Mouse (Mus musculus): ENCODE data around the gene Zfp663. TPM values are rescaled to one million over a fixed set of nuclear protein-coding genes. Genes with fewer than 3 reads are reported as not detected.

The Zfp663 gene
- polyA plus RNA-seq, 1 experiment from 2014 or later: 0.60 TPM

DNA sequence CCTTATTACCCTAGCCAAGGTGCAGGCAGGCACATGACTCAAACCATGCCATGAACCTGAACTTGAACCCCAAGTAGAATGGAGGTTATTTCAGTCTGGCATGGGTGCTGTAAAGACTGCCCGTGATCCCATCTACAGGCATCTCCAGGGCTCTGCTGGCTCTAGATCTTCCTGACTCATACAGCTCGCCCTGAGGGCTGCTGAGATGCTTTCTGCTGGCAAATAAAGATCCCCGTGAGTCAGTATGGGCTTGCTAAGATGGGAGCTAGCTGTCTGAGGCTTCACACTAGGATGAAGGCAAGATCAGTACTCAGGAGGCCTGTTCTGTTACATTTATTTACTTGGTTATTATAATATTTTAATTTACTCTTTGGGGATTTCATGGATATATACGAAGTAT lies 23.6 kb upstream of the Zfp663 start:
- no peak for DNase-seq (ENCODE audit: low spot score)
- Histone ChIP-seq H3K4me1 (peaks cover 14% of the 10 kb centered on the region; the same call in 1 of the 2 replicates), H3K4me3 (no peak overlapping the region), H3K9me3 (no peaks in the 10 kb centered on the region), H3K36me3 (no peaks in the 10 kb centered on the region), H3K27me3 (ENCODE audit: insufficient read depth, poor library complexity, severe bottlenecking) (no peaks in the 10 kb centered on the region), H3K27ac (no peak overlapping the region)
- 82% methylated on average over 4 of the region's 4 CpGs for WGBS

DNA sequence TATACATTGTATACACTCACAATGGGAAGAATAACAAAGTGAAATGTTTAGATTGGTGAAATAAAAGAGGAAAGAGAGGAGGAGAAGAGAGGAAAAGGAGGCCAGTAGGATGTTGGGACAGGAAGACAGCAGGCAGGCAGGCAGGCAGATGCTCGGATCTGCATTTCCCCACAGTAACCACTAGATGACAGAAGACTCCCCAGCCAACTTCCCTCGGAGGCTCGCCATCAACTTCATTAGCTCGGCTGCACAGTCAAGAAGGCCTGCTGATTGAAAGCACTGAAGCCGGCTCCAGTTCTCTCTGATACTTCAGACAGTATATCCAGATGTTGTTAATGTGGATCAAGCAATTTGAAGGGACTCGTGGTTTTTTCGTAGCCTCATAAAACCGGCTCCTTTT lies 23.0 kb upstream of the Zfp663 start:
- DNase-seq (ENCODE audit: low spot score): no peak
- WGBS: 19% methylated on average over 8 of the region's 8 CpGs

DNA sequence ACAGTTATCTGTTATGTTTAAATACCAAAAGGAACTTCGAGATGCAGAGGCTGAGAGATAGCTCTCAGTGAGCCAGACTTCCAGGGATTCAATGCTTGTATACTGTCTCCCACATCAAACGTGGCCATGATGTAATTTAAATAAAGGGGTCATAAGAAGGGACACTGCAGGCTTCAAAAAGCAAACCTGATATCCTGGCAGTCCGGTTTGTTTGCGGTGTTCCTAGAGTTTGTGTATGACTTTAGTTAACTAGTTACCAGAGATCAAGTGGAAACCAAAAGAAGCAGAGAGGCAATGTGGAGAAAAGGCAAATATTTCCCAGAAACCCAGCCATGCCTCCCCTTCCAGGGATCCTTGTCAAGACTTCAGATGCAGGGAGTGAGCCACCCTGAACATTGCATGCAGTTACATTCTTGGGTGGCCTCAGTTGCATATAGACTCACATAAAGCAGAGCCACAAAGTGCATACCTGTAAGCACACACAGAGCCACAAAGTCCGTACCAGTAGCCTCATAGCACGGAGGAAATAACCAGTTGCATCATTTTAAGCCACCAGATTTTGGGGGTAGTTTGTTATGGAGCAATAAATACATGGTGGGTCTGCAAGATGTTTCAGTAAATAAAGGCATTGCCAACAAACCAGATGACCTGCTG lies 20.9 kb upstream of the Zfp663 start:
- no peaks in the 10 kb centered on the region for H3K27me3 ChIP-seq (ENCODE audit: insufficient read depth, poor library complexity, severe bottlenecking)
- no peak overlapping the region for H3K27ac ChIP-seq
- H3K4me3 ChIP-seq: no peak overlapping the region
- no peak for DNase-seq (ENCODE audit: low spot score)
- H3K9me3 ChIP-seq: no peaks in the 10 kb centered on the region
- H3K36me3 ChIP-seq: peaks cover 25% of the 10 kb centered on the region
- 80% methylated on average over 6 of the region's 6 CpGs for WGBS
- H3K4me1 ChIP-seq: peaks cover 21% of the 10 kb centered on the region

More for the DNA sequence above, 23.0 kb upstream of the Zfp663 start:
- Histone ChIP-seq H3K4me3 (no peak overlapping the region), H3K4me1 (peaks cover 14% of the 10 kb centered on the region), H3K36me3 (peaks cover 4% of the 10 kb centered on the region), H3K9me3 (no peaks in the 10 kb centered on the region), H3K27me3 (ENCODE audit: insufficient read depth, poor library complexity, severe bottlenecking) (no peaks in the 10 kb centered on the region), H3K27ac (no peak overlapping the region)

DNA sequence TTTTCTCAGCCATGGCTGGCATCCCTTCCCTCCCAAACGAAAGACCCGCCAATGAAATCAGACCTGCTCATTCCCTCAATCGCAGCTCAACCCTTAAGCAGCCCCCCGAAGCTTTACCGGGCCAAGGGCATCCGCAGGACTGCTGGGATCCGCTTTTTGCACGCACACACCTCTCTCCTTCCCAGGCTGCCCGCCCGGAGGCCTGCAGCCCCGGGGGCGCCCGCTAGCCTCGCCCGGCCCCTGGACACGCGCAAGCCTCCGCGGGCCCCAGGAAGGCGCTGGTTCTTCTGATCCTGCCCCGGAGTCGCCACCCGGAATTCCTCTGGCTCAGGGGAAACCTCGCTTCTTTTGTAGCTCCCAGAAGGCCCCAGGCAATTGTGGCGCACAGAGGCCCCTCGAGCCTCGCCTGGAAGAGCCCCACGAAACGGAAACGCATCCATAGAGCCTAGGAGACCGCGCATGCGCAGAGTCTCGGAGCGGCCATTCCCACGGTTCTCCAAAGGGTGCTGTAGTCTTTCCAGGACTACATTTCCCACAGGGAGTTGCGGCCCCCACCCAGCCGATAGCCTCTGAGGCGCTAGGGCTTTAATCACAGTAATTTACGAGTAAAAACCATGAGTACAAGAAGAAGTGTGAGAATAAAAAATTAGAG lies 19.4 kb upstream of the Zfp663 start, which contains the start of gene Zfp334:
Gene Zfp334, minus strand, starts transcription at position 416 of the 652 bp plus-strand sequence.
- H3K36me3 ChIP-seq: peaks cover 40% of the 10 kb centered on the region
- H3K9me3 ChIP-seq: no peaks in the 10 kb centered on the region
- H3K27me3 ChIP-seq (ENCODE audit: insufficient read depth, poor library complexity, severe bottlenecking): no peaks in the 10 kb centered on the region
- peaks cover 21% of the 10 kb centered on the region for H3K4me1 ChIP-seq
- peak within 1 kb of the TSS; percentile 90 for H3K4me3 ChIP-seq
- peak; percentile 97 for DNase-seq (ENCODE audit: low spot score)
- under 1% methylated on average over 40 of the region's 40 CpGs for WGBS
- peak within 1 kb of the TSS; percentile 98 for H3K27ac ChIP-seq

DNA sequence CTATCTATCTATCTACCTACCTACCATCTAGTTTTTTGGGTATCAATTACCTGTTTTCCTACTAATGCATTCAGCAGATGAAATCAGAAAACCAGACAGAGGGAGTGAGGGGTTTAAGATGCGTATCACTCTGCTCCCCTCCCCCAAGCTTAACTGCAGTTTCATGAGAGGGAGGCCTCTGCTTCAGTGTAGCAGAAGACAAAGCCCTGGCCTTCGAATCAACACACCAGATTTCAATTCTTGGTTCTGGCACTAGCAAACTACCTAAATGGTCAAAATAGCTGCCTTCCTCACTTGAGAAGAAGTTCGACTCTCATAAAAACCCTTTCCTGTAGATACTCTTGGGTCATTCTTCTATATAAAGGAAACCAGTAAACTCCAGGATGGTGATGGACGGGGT lies 18.8 kb upstream of the Zfp663 start:
- Histone ChIP-seq H3K9me3 (no peaks in the 10 kb centered on the region), H3K27ac (peak overlapping the region; percentile 98), H3K4me3 (peak overlapping the region; percentile 90), H3K4me1 (peaks cover 21% of the 10 kb centered on the region), H3K36me3 (peaks cover 46% of the 10 kb centered on the region), H3K27me3 (ENCODE audit: insufficient read depth, poor library complexity, severe bottlenecking) (no peaks in the 10 kb centered on the region)
- no peak for DNase-seq (ENCODE audit: low spot score)
- WGBS: 13% methylated on average over 4 of the region's 4 CpGs

DNA sequence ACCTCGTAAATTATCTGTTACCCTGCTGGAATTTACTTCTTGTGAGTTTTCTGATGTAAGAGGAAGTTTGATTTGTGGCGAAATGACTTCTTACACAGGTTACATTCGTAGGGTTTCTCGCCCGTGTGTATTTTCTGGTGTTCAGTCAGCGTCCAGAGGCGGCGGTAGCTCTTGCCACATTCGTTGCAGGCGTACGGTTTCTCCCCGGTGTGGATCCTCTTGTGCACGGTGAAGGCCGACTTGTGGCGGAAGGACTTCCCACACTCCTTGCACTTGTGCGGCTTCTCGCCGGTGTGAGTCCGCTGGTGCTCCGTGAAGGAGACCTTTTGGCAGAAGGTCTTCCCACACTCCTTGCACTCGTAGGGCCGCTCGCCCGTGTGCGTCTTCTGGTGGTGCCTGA lies 11.5 kb upstream of the Zfp663 start:
- H3K4me1 ChIP-seq: peaks cover 13% of the 10 kb centered on the region; the same call in 1 of the 2 replicates
- peaks cover 14% of the 10 kb centered on the region for H3K9me3 ChIP-seq
- H3K36me3 ChIP-seq: peaks cover 93% of the 10 kb centered on the region
- no peak for DNase-seq (ENCODE audit: low spot score)
- 94% methylated on average over 25 of the region's 25 CpGs for WGBS
- H3K4me3 ChIP-seq: no peak overlapping the region
- no peaks in the 10 kb centered on the region for H3K27me3 ChIP-seq (ENCODE audit: insufficient read depth, poor library complexity, severe bottlenecking)
- H3K27ac ChIP-seq: no peak overlapping the region

DNA sequence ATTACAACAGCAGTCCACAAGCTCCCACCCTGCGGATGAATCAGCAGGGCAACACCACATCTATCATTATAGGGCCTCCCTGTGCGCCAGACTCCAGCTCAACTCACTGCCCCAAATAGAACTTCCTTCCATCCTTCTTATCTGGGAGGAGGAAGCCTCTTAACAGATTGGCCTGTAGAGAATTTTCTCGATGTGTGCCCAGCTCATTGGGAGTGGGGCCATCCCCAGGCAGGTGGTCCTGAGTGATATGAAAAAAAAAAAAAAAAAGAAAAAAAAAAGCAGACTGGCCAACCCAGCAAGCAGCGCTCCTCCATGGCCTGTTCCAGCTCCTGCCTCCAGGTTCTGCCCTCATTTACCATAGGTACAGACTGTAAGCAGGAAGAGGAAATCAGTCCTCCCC lies 7.5 kb upstream of the Zfp663 start:
- Histone ChIP-seq H3K9me3 (peaks cover 10% of the 10 kb centered on the region), H3K36me3 (peaks cover 59% of the 10 kb centered on the region), H3K27ac (no peak overlapping the region), H3K27me3 (ENCODE audit: insufficient read depth, poor library complexity, severe bottlenecking) (no peaks in the 10 kb centered on the region), H3K4me3 (no peak overlapping the region), H3K4me1 (peaks cover 15% of the 10 kb centered on the region; the same call in 1 of the 2 replicates)
- WGBS: 39% methylated on average over 4 of the region's 4 CpGs
- no peak for DNase-seq (ENCODE audit: low spot score)

DNA sequence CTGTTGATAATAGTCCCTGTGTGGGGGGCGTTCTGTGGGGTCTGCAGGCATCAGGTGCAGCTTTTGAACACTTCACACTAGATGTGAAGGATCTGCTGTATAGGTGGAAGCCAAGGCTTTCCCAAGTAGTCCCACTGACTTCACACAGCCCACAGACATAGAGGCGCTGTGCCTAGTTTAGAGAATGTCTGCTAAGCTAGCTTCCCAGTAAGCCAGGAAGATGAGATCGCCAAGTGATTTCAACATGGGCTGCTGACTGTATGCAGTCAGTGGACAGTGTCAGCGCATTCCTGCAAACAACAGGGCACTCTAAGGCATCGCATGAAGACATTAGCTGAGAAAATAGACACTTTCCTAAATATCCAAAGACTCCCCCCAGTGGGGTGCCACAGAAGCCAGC lies 6.9 kb upstream of the Zfp663 start:
- WGBS: 72% methylated on average over 5 of the region's 5 CpGs
- Histone ChIP-seq H3K4me3 (no peak overlapping the region), H3K27me3 (ENCODE audit: insufficient read depth, poor library complexity, severe bottlenecking) (no peaks in the 10 kb centered on the region), H3K36me3 (peaks cover 54% of the 10 kb centered on the region), H3K27ac (no peak overlapping the region; the same call in 1 of the 2 replicates), H3K4me1 (peaks cover 15% of the 10 kb centered on the region; the same call in 1 of the 2 replicates), H3K9me3 (peaks cover 4% of the 10 kb centered on the region)
- DNase-seq (ENCODE audit: low spot score): no peak

DNA sequence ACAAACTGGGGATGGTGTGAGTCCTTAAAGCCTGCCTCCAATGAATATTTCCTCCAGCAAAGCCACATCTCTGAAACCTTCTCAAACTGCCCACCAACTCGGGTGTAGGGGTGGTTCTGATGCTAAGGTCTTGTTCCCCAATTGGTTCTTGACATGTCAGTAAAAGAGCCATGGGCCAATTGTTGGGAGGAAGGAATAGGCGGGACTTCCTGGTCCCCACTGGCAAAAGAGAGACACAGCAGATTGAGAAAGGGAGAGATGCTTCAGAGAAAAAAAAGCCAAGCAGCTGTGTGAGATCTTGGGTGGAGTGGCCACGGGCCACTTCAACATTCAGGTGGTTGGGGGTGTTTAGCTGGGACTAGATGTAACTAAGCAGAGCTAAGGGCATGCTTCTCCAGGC lies 2.5 kb upstream of the Zfp663 start:
- H3K27ac ChIP-seq: no peak overlapping the region
- 0 out of 2 replicates have a peak overlapping the region, but pooled peaks have one; percentile 12 for H3K4me3 ChIP-seq
- H3K27me3 ChIP-seq (ENCODE audit: insufficient read depth, poor library complexity, severe bottlenecking): peaks cover 35% of the 10 kb centered on the region
- no peaks in the 10 kb centered on the region for H3K9me3 ChIP-seq
- peaks cover 31% of the 10 kb centered on the region for H3K4me1 ChIP-seq
- DNase-seq (ENCODE audit: low spot score): no peak
- peaks cover 12% of the 10 kb centered on the region for H3K36me3 ChIP-seq
- 26% methylated on average over 3 of the region's 3 CpGs for WGBS

DNA sequence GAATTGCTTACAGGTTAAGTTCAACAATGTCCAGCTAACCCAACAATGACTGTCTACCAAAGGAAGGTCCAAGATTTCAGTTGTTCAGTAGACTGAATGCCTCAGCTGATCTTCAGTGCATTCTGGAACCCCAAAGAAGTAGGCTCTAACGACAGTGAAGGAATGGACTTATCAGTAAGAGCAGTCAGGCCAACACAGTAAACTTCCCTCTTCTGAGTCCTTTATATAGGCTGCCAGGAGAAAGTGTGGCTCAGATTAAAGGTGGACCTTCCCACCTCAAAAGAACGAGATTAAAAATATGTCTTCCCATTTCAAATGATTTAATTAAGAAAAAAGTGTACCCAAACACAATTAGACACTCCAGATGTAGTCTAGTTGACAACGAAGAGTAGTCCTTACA lies 1.8 kb upstream of the Zfp663 start:
- no peak for DNase-seq (ENCODE audit: low spot score)
- peaks cover 42% of the 10 kb centered on the region for H3K27me3 ChIP-seq (ENCODE audit: insufficient read depth, poor library complexity, severe bottlenecking)
- WGBS: 72% methylated on average over 3 of the region's 3 CpGs

DNA sequence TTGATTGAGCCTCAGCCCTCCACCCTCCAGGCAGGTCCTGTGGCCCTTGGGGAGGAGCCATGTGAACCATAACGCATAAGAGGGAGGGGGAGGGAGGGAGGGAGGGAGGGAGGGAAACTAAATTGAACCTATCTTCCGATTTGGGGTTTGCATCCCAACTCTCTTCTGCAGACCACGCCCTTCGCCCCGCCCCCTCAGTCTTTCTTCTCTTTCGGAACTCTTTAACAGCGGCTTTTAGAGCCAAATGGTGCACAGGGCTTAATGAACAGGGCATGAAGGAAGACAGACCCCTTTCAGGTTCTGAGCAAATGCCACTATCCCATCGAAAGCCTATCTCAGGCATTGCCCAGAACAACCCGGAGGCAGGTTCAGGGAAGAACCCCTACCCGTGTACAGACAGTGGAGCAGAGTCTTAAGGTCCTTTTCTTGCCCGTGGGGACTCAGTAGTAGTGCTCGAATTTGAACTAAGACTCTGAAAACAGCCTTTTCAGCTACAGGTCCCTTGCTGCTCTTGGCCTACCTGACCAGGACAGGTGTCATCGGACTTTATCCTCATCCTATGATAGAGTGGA lies 575 bp downstream of the Zfp663 start:
- WGBS: 4% methylated on average over 13 of the region's 13 CpGs
- Histone ChIP-seq H3K36me3 (no peaks in the 10 kb centered on the region), H3K27me3 (ENCODE audit: insufficient read depth, poor library complexity, severe bottlenecking) (peaks cover 53% of the 10 kb centered on the region), H3K9me3 (no peaks in the 10 kb centered on the region), H3K4me1 (peaks cover 28% of the 10 kb centered on the region), H3K27ac (0 out of 2 replicates have a peak overlapping the region, but pooled peaks have one; percentile 44), H3K4me3 (peak overlapping the region; percentile 46)
- DNase-seq (ENCODE audit: low spot score): no peak

More for the DNA sequence above, 1.8 kb upstream of the Zfp663 start:
- Histone ChIP-seq H3K27ac (no peak overlapping the region), H3K9me3 (no peaks in the 10 kb centered on the region), H3K4me3 (no peak overlapping the region), H3K4me1 (peaks cover 25% of the 10 kb centered on the region), H3K36me3 (peaks cover 10% of the 10 kb centered on the region)

DNA sequence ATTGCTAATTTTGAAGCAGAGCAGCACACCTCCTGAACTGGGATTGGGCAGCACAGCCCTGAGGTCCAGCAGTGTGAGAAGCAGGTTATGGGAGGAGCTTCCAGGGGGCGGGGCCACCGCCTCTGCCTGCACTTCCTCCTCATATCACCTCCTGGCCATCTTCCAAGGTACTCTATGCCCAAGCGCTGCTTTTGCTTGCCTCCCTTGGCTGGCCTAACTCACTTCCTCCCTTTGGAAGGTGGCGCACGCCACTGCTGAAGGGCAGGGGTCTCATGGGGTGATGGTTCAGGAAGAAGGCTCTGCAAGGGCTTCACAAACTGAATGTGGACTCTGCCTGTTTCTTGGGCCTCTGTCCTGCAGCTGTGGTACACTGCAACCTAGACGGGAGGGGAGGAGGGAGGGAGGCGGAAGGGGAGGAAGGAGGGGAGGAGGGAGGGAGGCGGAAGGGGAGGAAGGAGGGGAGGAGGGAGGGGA lies 1.4 kb downstream of the Zfp663 start:
- DNase-seq (ENCODE audit: low spot score): no peak
- no peaks in the 10 kb centered on the region for H3K9me3 ChIP-seq
- WGBS: 6% methylated on average over 6 of the region's 8 CpGs
- H3K27ac ChIP-seq: peak overlapping the region; percentile 44
- H3K4me1 ChIP-seq: peaks cover 28% of the 10 kb centered on the region
- H3K4me3 ChIP-seq: peak overlapping the region; percentile 44
- H3K27me3 ChIP-seq (ENCODE audit: insufficient read depth, poor library complexity, severe bottlenecking): peaks cover 61% of the 10 kb centered on the region
- no peaks in the 10 kb centered on the region for H3K36me3 ChIP-seq

Measured in heart, embryonic 10.5 days (tissue).